Mouse (Mus musculus): Measurements from ENCODE around the gene Susd1.

Susd1 gene

DNA sequence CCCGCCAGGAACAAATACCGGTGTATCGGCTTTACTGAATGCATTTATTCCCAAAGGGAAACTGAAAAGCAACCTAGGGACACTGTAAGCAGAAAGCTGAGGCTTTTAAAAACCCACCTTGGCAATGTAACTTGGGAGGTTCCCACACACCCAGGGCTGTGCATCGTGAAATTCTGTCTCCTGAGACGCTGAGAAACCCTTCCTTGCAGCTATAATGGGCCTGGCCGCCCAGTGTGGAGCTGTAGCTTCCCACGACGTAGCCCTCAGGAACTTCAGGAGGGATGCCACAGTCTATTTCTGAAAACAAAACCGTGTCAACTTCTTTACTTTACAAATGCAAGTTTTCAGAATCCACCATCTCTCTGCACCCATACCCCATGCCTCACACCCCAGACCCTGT, 27.3 kb downstream of the Susd1 start:
- no peak for TF ChIP-seq GATA4 (IDR thresholded peaks at IDR 0.05; ENCODE audit: insufficient replicate concordance, low read length)

- TF ChIP-seq GATA4 (IDR thresholded peaks at IDR 0.05; ENCODE audit: insufficient replicate concordance, low read length) = no peak
Measured at GRCm38 (mm10) chr4:59407766-59408165, 30.7 kb downstream of the Susd1 start.

DNA sequence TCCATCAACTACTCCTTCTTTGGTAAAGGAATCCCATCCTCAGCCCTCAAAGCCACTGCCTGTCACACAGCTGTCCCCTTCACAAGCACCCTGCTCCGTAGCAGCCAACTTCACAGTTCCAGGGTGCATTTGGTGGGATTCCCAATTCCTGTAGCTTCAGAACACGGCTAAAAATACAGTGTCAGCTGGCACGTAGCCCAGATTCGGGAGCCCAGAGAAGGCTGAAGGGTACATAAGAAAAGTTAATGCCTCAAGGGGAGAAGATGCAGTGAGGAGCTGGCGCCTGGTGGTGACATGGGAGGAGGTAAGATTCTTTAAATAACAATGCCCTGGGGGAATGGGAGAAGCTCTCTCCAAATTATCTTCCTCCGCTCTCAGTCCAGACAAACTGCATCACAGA, 34.1 kb downstream of the Susd1 start:
- TF ChIP-seq GATA4 (IDR thresholded peaks at IDR 0.05; ENCODE audit: insufficient replicate concordance, low read length) = no peak

GRCm38 (mm10) chr4:59400931-59401330, 37.5 kb downstream of the Susd1 start:
- TF ChIP-seq GATA4 (IDR thresholded peaks at IDR 0.05; ENCODE audit: insufficient replicate concordance, low read length) = no peak

- no peak for TF ChIP-seq GATA4 (IDR thresholded peaks at IDR 0.05; ENCODE audit: insufficient replicate concordance, low read length)
Measured at GRCm38 (mm10) chr4:59399343-59399742, 39.1 kb downstream of the Susd1 start.

DNA sequence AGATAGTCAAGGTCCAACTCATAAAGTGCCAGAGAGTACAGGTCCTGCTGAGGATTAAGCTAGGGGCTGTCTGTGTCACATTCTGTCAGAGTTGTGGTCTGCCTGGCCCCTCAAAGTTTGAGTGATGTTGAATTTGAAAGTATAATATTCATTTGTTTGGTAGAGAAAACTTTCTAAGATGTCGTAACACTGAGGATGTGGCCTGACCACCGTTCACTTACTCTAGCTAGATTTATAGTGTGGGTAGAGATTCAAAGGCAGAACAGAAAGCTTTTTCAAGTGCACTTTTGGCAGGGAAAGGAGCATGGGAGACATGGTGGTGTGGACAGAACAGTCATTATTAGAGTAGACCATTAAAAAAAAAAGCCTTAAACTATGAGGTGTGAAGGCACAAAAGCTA, 42.9 kb downstream of the Susd1 start:
- TF ChIP-seq GATA4 (IDR thresholded peaks at IDR 0.05; ENCODE audit: insufficient replicate concordance, low read length) = no peak

GRCm38 (mm10) chr4:59394155-59394554, 44.3 kb downstream of the Susd1 start:
- TF ChIP-seq GATA4 (IDR thresholded peaks at IDR 0.05; ENCODE audit: insufficient replicate concordance, low read length) = no peak

GRCm38 (mm10) chr4:59388447-59389030, 49.9 kb downstream of the Susd1 start:
- no peak for TF ChIP-seq GATA4 (IDR thresholded peaks at IDR 0.05; ENCODE audit: insufficient replicate concordance, low read length)

DNA sequence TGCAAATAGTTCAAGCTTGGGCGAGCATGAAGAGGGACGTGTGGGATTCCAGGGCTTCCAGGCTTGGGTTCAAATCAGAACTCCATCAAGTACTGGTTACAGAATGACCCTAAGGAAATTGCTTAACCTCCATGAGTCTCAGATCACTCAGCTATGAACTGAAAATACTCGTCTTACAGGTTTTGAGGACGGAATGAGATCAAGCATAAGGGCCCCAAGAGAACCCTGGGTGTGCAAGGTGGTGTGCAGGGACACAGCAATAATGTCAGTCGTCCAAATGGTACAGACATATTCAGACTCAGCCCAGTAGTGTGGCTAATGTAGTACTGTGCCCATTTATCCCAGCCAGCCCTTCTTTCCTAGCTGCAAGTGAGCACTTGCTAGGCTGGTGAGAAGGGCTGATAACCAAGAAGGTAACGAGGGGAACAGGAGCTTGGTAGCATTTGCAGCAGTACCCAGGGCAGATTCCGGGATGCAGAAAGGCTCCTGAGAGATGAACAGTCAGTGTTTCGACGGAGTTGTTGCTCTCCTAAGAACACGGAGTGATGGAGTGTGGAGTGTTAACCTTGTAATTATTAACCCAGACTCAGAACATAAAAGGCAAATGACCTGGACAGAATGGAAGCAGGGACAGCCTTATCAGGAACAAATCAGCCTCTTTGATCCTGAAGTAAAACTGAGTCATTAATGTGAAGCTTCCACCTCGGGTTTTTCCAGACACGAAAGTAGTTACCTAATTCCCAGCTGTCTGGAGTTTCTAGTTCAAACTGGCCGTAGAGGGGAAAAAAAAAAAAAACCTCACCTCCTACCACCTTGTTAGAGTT, 50.8 kb downstream of the Susd1 start:
- TF ChIP-seq GATA4 (IDR thresholded peaks at IDR 0.05; ENCODE audit: insufficient replicate concordance, low read length) = peak; percentile 52; the same call in 1 of the 2 replicates

DNA sequence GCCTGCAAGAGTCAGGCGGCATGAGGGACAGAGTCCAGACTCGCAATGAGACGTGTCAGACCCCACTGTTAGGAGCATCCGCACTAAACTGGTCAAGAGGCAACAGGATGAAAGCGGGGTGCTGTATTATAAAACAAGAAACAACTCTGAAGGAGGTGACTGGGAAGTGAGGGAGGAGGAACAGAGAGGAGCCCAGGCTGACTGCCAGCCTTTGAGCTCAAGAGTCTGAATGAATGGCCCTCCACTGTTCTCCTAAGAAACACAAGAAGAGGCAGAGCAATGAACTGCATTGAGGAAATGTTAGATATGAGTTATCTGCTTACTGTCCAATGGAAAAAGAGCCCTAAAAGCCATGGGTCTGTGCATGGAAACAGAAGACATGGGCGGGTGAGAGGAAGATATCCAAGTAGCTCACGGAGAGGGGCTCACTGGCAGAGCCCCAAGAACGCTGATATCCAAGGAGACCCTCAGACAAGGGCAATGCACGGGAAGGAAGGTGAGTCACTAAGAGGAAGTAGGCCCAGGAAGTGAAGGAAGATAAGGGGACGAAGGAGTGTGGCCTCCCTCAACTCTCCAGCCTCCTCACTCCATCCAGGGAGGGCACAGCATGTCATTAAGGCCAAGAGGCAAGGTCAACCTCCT, 53.1 kb downstream of the Susd1 start:
- TF ChIP-seq GATA4 (IDR thresholded peaks at IDR 0.05; ENCODE audit: insufficient replicate concordance, low read length) = no peak

DNA sequence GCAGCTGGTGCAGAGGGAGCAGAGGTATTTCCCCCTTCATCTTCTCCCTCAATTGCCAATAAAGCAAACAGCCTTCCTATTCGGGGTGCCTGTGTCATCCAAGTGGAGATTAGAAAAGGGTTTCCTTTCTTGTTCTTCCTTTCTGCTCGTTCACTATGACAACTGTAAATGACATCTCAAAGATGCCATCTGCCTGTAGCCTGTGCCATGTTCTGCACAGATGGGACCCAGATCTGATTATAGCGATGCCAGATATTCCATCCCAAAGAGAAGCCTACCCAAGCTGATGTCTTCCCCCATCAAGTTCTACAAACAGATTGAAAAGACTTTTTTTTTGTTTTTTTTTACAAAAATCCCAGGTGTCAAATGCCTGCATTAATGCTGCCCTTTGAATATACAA, 54.6 kb downstream of the Susd1 start:
- TF ChIP-seq GATA4 (IDR thresholded peaks at IDR 0.05; ENCODE audit: insufficient replicate concordance, low read length) = no peak

DNA sequence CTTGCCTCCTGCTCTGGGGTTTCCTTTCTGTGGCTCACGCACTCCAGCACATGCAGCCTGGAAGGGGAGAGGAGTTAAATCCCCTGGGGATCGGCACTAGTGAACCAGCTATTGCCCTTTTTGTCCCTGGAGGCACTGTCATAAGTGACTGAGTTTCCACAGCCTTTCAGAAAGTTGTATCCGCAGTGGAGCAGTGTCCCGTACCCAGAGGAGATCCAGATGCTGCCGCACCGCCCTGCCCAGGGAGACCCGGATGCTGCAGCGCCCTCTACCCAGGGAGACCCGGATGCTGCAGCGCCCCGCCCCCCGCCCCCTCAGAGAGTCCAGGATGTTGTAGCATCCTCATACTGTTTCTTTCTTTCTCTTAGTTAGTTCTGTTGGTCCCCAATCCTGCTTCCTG, 56.3 kb downstream of the Susd1 start:
- no peak for TF ChIP-seq GATA4 (IDR thresholded peaks at IDR 0.05; ENCODE audit: insufficient replicate concordance, low read length)

- TF ChIP-seq GATA4 (IDR thresholded peaks at IDR 0.05; ENCODE audit: insufficient replicate concordance, low read length) = peak; percentile 13; the same call in 1 of the 2 replicates
Measured at GRCm38 (mm10) chr4:59381007-59381743, 57.3 kb downstream of the Susd1 start.

DNA sequence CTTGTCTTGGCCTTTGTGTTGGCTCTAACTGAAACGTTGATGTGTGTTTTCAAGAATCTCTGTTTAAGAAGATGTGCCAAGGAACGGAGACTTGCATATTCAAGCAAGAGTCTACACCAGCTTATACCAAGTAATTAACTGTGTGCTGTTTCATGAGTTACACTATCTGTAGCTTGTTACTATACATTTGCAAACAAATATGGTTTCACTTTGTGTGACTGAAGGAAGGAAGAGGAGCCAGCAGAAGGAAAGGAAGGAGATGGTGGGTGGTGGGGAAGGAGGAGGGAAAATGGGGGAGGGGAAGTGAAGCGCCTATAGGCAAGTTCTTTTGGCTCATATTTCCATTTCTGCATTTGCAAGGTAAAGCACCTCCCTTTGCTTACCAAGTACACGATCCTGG, 58.0 kb downstream of the Susd1 start:
- no peak for TF ChIP-seq GATA4 (IDR thresholded peaks at IDR 0.05; ENCODE audit: insufficient replicate concordance, low read length)

DNA sequence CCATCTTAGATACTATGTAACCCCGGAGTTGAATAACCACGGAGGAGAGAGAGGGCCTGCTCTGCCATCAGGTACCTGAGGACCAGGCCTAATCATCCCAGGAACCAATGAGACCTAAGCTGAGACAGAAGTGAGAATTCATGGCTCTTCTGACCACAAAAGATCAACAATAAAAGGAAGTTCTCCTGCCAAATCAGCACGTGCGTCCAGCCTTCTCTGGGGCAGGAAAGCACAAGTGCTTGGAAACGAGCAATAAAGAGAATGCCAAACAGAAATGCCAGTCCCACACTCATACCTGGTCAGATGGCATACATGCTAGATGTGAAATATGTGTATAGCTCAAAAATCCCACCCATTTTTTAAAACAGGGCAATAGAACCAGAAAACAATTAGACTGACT, 58.6 kb downstream of the Susd1 start:
- no peak for TF ChIP-seq GATA4 (IDR thresholded peaks at IDR 0.05; ENCODE audit: insufficient replicate concordance, low read length)
